Mouse (Mus musculus): ENCODE data around the gene Retreg1. TPM values are rescaled to one million over a fixed set of nuclear protein-coding genes. Genes with fewer than 3 reads are reported as not detected.

The Retreg1 gene
- polyA plus RNA-seq, 1 experiment = 8.3 TPM

DNA sequence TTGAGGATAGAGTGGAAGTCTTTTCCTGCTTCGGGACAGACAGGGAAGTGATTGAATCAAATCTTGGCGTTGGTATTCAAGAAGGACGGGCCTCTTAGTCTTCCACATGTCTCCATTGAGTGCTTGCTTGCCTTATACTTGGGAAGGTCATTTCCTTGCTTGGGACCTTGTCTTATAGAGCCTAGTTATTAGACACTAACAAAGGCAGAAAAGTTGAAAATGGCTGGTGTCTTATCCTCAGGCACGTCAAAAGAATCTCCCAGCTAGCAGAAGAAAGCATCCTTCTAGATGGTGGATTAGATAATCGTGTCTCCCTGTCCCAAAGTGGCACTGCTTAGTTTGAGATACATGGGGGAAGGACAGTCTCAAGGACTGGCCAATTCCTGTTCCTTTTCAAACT is 113.0 kb downstream of the Retreg1 start:
- Histone ChIP-seq H3K4me1 (replicated peaks; ENCODE audit: control insufficient read depth, insufficient read depth, low read length) (no peaks in the 10 kb centered on the region), H3K36me3 (ENCODE audit: control insufficient read depth, insufficient read depth, low read length) (no peaks in the 10 kb centered on the region), H3K27me3 (ENCODE audit: control insufficient read depth, insufficient read depth, low read length) (no peaks in the 10 kb centered on the region), H3K27ac (ENCODE audit: control insufficient read depth, insufficient read depth, low read length) (no peak overlapping the region), H3K4me3 (ENCODE audit: control insufficient read depth, insufficient read depth, low read length) (no peak overlapping the region)
- no peak for DNase-seq
- WGBS = 92% methylated on average over 5 of the region's 5 CpGs
- no peak for TF ChIP-seq CTCF (IDR thresholded peaks at IDR 0.05; ENCODE audit: borderline replicate concordance, control insufficient read depth, extremely low read depth, insufficient read depth, low read length, poor library complexity)
- no peak for TF ChIP-seq POLR2A (IDR thresholded peaks at IDR 0.05; ENCODE audit: control insufficient read depth, extremely low read depth, insufficient read depth, low read length, poor library complexity)

DNA sequence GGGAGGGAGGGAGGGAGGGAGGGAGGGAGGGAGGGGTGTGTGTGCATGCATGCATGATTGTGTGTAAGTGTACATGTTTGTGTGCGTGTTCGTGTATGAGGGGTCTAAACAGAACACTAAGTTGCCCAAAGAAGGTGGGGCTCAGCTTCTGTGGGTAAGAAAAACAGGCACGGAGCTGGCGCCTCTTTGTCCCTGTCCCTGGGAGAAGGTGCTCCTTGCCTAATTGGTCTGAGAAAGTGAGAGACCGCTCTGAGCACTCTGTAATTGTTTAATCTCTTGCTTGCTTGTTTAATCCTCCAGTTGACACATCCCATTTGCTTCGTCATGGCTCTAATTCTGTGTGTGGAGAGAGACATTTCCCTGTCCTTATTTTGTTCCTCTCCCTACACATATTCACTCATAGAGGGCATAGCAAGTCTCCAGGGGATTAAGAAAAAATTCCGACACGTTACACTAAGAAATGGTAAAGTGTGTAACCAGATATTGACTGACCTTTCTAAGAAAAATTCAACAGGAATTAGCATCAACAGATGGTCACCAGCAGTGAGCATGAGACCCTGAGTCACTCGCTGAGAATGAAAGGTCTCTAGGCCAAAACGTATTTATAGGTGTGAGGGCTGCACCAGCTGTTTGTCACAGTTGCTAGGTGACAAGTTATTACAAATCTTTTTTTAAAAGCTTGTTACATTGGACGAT is 113.6 kb downstream of the Retreg1 start:
- Histone ChIP-seq H3K4me3 (ENCODE audit: control insufficient read depth, insufficient read depth, low read length) (no peak overlapping the region), H3K4me1 (replicated peaks; ENCODE audit: control insufficient read depth, insufficient read depth, low read length) (no peaks in the 10 kb centered on the region), H3K27me3 (ENCODE audit: control insufficient read depth, insufficient read depth, low read length) (no peaks in the 10 kb centered on the region), H3K36me3 (ENCODE audit: control insufficient read depth, insufficient read depth, low read length) (no peaks in the 10 kb centered on the region), H3K27ac (ENCODE audit: control insufficient read depth, insufficient read depth, low read length) (no peak overlapping the region)
- WGBS = 86% methylated on average over 11 of the region's 11 CpGs
- DNase-seq = no peak
- no peak for TF ChIP-seq CTCF (IDR thresholded peaks at IDR 0.05; ENCODE audit: borderline replicate concordance, control insufficient read depth, extremely low read depth, insufficient read depth, low read length, poor library complexity)
- no peak for TF ChIP-seq POLR2A (IDR thresholded peaks at IDR 0.05; ENCODE audit: control insufficient read depth, extremely low read depth, insufficient read depth, low read length, poor library complexity)

DNA sequence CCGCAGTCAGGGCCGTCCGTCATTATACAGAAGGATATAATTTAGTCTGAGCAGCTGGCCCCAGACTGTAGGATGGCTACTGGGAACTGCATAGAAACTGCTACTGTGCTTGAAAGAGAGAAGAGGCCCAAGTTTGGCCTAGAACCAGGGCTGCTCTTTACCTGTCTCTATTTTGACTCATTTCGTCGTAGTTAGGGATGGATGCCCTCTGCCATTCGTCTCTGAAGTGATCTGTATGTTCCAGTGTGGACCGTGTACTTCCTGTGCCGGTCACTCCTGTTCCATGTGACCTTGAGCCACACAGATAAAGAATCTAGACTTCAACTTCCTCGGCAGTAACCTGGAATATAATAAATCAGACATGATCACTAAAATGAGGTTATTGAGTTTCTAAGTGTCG is 114.7 kb downstream of the Retreg1 start:
- H3K4me3 ChIP-seq (ENCODE audit: control insufficient read depth, insufficient read depth, low read length) = no peak overlapping the region
- DNase-seq = no peak
- H3K36me3 ChIP-seq (ENCODE audit: control insufficient read depth, insufficient read depth, low read length) = no peaks in the 10 kb centered on the region
- no peak overlapping the region for H3K27ac ChIP-seq (ENCODE audit: control insufficient read depth, insufficient read depth, low read length)
- WGBS = 90% methylated on average over 10 of the region's 10 CpGs
- TF ChIP-seq CTCF (IDR thresholded peaks at IDR 0.05; ENCODE audit: borderline replicate concordance, control insufficient read depth, extremely low read depth, insufficient read depth, low read length, poor library complexity) = no peak
- no peak for TF ChIP-seq POLR2A (IDR thresholded peaks at IDR 0.05; ENCODE audit: control insufficient read depth, extremely low read depth, insufficient read depth, low read length, poor library complexity)
- no peaks in the 10 kb centered on the region for H3K27me3 ChIP-seq (ENCODE audit: control insufficient read depth, insufficient read depth, low read length)
- no peaks in the 10 kb centered on the region for H3K4me1 ChIP-seq (replicated peaks; ENCODE audit: control insufficient read depth, insufficient read depth, low read length)

DNA sequence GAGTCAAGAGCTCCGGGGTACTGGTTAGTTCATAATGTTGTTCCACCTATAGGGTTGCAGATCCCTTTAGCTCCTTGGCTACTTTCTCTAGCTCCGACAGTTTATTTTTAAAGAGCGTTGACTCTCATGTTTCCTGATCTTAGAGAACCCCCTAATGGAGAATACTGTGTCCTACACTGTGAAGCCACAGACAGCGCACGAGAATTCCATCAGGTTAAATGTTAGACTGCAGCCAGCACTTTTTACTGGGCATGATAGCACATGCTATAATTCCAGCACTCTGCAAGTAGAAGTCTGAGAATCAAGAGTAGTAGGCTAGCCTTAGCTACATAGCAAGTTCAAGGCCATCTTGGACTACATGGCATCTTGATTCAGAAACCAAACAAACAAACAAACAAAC is 116.4 kb downstream of the Retreg1 start:
- no peaks in the 10 kb centered on the region for H3K4me1 ChIP-seq (replicated peaks; ENCODE audit: control insufficient read depth, insufficient read depth, low read length)
- H3K4me3 ChIP-seq (ENCODE audit: control insufficient read depth, insufficient read depth, low read length) = no peak overlapping the region
- DNase-seq = no peak
- 55% methylated on average over 5 of the region's 5 CpGs for WGBS
- no peak for TF ChIP-seq CTCF (IDR thresholded peaks at IDR 0.05; ENCODE audit: borderline replicate concordance, control insufficient read depth, extremely low read depth, insufficient read depth, low read length, poor library complexity)
- no peak overlapping the region for H3K27ac ChIP-seq (ENCODE audit: control insufficient read depth, insufficient read depth, low read length)
- H3K27me3 ChIP-seq (ENCODE audit: control insufficient read depth, insufficient read depth, low read length) = no peaks in the 10 kb centered on the region
- no peaks in the 10 kb centered on the region for H3K36me3 ChIP-seq (ENCODE audit: control insufficient read depth, insufficient read depth, low read length)

DNA sequence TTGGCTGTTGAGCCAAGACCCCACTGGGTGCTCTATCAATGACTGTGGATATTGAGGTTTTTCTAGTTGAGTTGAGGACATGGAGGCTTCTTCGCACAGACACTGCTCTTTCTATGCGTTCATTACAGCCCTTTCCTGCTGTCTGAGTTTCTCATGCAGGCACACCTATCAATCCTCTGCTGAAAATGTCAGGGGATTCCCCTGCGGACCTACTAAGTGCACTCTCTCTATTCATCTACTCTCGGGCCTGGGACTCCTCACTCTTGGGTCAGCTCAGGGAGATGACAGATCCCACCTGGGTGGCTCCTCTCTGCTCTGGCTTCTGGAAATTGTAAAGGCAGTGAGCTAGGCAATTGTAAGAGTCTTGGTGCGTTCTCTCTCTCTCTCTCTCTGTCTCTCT is 117.3 kb downstream of the Retreg1 start:
- H3K36me3 ChIP-seq (ENCODE audit: control insufficient read depth, insufficient read depth, low read length) = no peaks in the 10 kb centered on the region
- H3K27ac ChIP-seq (ENCODE audit: control insufficient read depth, insufficient read depth, low read length) = no peak overlapping the region
- WGBS = 97% methylated on average over 5 of the region's 5 CpGs
- DNase-seq = no peak
- no peaks in the 10 kb centered on the region for H3K27me3 ChIP-seq (ENCODE audit: control insufficient read depth, insufficient read depth, low read length)
- no peak overlapping the region for H3K4me3 ChIP-seq (ENCODE audit: control insufficient read depth, insufficient read depth, low read length)
- TF ChIP-seq POLR2A (IDR thresholded peaks at IDR 0.05; ENCODE audit: control insufficient read depth, extremely low read depth, insufficient read depth, low read length, poor library complexity) (no peak), CTCF (IDR thresholded peaks at IDR 0.05; ENCODE audit: borderline replicate concordance, control insufficient read depth, extremely low read depth, insufficient read depth, low read length, poor library complexity) (no peak)
- no peaks in the 10 kb centered on the region for H3K4me1 ChIP-seq (replicated peaks; ENCODE audit: control insufficient read depth, insufficient read depth, low read length)

DNA sequence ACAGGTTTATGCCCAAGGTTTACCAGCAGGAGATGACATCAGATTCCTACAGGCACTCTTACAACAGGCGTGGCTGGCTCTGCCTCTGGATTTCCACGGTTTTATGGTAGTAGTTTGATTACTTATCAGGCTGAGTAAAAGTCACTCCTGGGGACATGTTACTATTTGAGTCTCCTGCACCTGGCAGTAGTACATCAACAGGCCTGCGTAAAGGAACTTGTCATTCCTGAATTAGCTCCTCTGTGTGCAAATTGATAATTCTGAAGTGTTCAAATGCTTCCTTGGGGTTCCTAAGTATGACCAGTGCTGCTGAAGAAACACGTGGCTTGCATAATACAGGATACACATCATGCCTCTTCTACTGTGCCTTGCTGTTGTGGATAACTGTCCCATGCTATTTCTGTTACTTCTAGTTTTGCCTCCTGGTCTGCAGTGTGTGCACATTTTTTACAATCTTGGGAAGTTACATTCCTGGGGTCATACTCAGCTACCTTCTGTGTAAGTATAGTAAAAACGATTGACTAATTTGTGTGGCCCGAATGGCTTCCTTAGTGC is 123.3 kb downstream of the Retreg1 start:
- Histone ChIP-seq H3K4me3 (ENCODE audit: control insufficient read depth, insufficient read depth, low read length) (no peak overlapping the region), H3K27me3 (ENCODE audit: control insufficient read depth, insufficient read depth, low read length) (no peaks in the 10 kb centered on the region), H3K36me3 (ENCODE audit: control insufficient read depth, insufficient read depth, low read length) (no peaks in the 10 kb centered on the region), H3K27ac (ENCODE audit: control insufficient read depth, insufficient read depth, low read length) (no peak overlapping the region), H3K4me1 (replicated peaks; ENCODE audit: control insufficient read depth, insufficient read depth, low read length) (no peaks in the 10 kb centered on the region)
- DNase-seq = no peak
- 87% methylated on average over 6 of the region's 6 CpGs for WGBS
- TF ChIP-seq CTCF (IDR thresholded peaks at IDR 0.05; ENCODE audit: borderline replicate concordance, control insufficient read depth, extremely low read depth, insufficient read depth, low read length, poor library complexity) = no peak
- no peak for TF ChIP-seq POLR2A (IDR thresholded peaks at IDR 0.05; ENCODE audit: control insufficient read depth, extremely low read depth, insufficient read depth, low read length, poor library complexity)
